Mouse (Mus musculus): Measurements from ENCODE around the gene Slc12a6. TPM values are rescaled to one million over a fixed set of nuclear protein-coding genes. Genes with fewer than 3 reads are reported as not detected.

Gene Slc12a6
- polyA plus RNA-seq, 1 experiment from 2014 or later: 25.9 TPM

DNA sequence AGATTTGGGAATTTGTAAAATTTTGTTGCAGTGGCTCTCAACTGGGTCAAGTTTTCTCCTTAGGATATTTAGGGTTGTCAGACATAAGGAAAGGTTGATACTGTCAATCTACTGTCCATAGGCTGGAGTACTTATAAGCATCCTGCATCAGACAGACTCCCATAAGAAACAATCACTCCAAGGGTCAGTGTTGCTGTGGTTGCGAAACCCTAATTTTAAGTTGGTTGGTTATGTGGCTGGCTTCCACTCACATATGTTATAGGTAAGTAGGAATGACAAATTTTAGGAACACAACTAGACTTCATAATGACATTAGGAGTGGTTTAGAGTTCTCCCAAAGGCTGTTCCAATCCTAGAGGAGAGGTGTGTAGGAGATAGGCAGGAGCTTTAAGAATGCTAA, 115.6 kb downstream of the Slc12a6 start:
- Histone ChIP-seq H3K4me1 (ENCODE audit: control insufficient read depth, insufficient read depth, low read length) (peaks cover 15% of the 10 kb centered on the region), H3K4me2 (ENCODE audit: low read length) (no peak overlapping the region; the same call in 1 of the 2 replicates), H3K27me3 (ENCODE audit: control insufficient read depth, insufficient read depth, low read length) (no peaks in the 10 kb centered on the region), H3K9me3 (ENCODE audit: control insufficient read depth, low read length) (no peaks in the 10 kb centered on the region), H3K36me3 (ENCODE audit: control insufficient read depth, insufficient read depth, low read length) (no peaks in the 10 kb centered on the region), H3K27ac (replicated peaks; ENCODE audit: low read depth, low read length) (no peak overlapping the region), H3K4me3 (replicated peaks; ENCODE audit: low read depth, low read length) (no peak overlapping the region), H3K9ac (replicated peaks; ENCODE audit: low read length) (no peak overlapping the region)
- no peak for DNase-seq
- 98% methylated on average over 1 of the region's 1 CpGs for WGBS
- no peak for ATAC-seq (ENCODE audit: low FRiP score, low TSS enrichment)

- Histone ChIP-seq H3K9me3 (ENCODE audit: control insufficient read depth, low read length) (no peaks in the 10 kb centered on the region), H3K4me3 (replicated peaks; ENCODE audit: low read depth, low read length) (no peak overlapping the region), H3K27me3 (ENCODE audit: control insufficient read depth, insufficient read depth, low read length) (no peaks in the 10 kb centered on the region), H3K27ac (replicated peaks; ENCODE audit: low read depth, low read length) (no peak overlapping the region), H3K9ac (replicated peaks; ENCODE audit: low read length) (no peak overlapping the region), H3K36me3 (ENCODE audit: control insufficient read depth, insufficient read depth, low read length) (no peaks in the 10 kb centered on the region), H3K4me2 (ENCODE audit: low read length) (no peak overlapping the region), H3K4me1 (ENCODE audit: control insufficient read depth, insufficient read depth, low read length) (no peaks in the 10 kb centered on the region)
- ATAC-seq (ENCODE audit: low FRiP score, low TSS enrichment): no peak
- DNase-seq: no peak
- 94% methylated on average over 5 of the region's 5 CpGs for WGBS
Measured at GRCm38 (mm10) chr2:112390843-112391242, 125.2 kb downstream of the Slc12a6 start.

GRCm38 (mm10) chr2:112391346-112392000, 125.8 kb downstream of the Slc12a6 start:
- 95% methylated on average over 4 of the region's 4 CpGs for WGBS

DNA sequence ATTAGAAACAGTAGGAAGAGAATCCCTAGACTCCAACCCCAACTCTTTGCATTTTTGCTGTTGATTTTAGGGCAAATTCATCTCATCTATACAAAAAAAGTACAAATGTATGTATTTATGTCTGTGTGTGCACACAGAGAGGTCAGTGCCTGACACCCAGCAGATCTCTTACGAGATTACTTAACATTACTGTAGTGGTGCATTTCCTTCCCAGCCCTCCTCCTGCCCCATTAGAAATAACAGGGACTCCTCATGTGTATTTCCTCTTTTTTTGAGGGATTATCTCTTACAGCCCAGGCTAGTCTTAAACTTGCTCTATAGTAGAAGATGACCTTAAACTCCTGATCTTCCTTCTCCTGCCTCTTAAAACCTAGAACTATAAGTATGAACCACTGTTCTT, 127.1 kb downstream of the Slc12a6 start:
- WGBS: 91% methylated on average over 1 of the region's 1 CpGs
- no peaks in the 10 kb centered on the region for H3K27me3 ChIP-seq (ENCODE audit: control insufficient read depth, insufficient read depth, low read length)
- no peak for ATAC-seq (ENCODE audit: low FRiP score, low TSS enrichment)

More at GRCm38 (mm10) chr2:112391346-112392000, 125.8 kb downstream of the Slc12a6 start:
- Histone ChIP-seq H3K27me3 (ENCODE audit: control insufficient read depth, insufficient read depth, low read length) (no peaks in the 10 kb centered on the region), H3K4me2 (ENCODE audit: low read length) (no peak overlapping the region), H3K9me3 (ENCODE audit: control insufficient read depth, low read length) (no peaks in the 10 kb centered on the region), H3K4me3 (replicated peaks; ENCODE audit: low read depth, low read length) (no peak overlapping the region), H3K27ac (replicated peaks; ENCODE audit: low read depth, low read length) (no peak overlapping the region), H3K4me1 (ENCODE audit: control insufficient read depth, insufficient read depth, low read length) (no peaks in the 10 kb centered on the region), H3K9ac (replicated peaks; ENCODE audit: low read length) (no peak overlapping the region), H3K36me3 (ENCODE audit: control insufficient read depth, insufficient read depth, low read length) (no peaks in the 10 kb centered on the region)
- no peak for DNase-seq
- no peak for ATAC-seq (ENCODE audit: low FRiP score, low TSS enrichment)

GRCm38 (mm10) chr2:112393958-112394357, 128.3 kb downstream of the Slc12a6 start:
- ATAC-seq (ENCODE audit: low FRiP score, low TSS enrichment): no peak
- Histone ChIP-seq H3K36me3 (ENCODE audit: control insufficient read depth, insufficient read depth, low read length) (no peaks in the 10 kb centered on the region), H3K9ac (replicated peaks; ENCODE audit: low read length) (no peak overlapping the region), H3K9me3 (ENCODE audit: control insufficient read depth, low read length) (no peaks in the 10 kb centered on the region), H3K27me3 (ENCODE audit: control insufficient read depth, insufficient read depth, low read length) (no peaks in the 10 kb centered on the region), H3K4me1 (ENCODE audit: control insufficient read depth, insufficient read depth, low read length) (no peaks in the 10 kb centered on the region), H3K4me3 (replicated peaks; ENCODE audit: low read depth, low read length) (no peak overlapping the region), H3K27ac (replicated peaks; ENCODE audit: low read depth, low read length) (no peak overlapping the region), H3K4me2 (ENCODE audit: low read length) (no peak overlapping the region)
- DNase-seq: no peak

More for the DNA sequence above, 127.1 kb downstream of the Slc12a6 start:
- no peak overlapping the region for H3K27ac ChIP-seq (replicated peaks; ENCODE audit: low read depth, low read length)
- no peak overlapping the region for H3K9ac ChIP-seq (replicated peaks; ENCODE audit: low read length)
- H3K4me2 ChIP-seq (ENCODE audit: low read length): no peak overlapping the region
- no peak for DNase-seq
- no peak overlapping the region for H3K4me3 ChIP-seq (replicated peaks; ENCODE audit: low read depth, low read length)
- no peaks in the 10 kb centered on the region for H3K9me3 ChIP-seq (ENCODE audit: control insufficient read depth, low read length)
- no peaks in the 10 kb centered on the region for H3K36me3 ChIP-seq (ENCODE audit: control insufficient read depth, insufficient read depth, low read length)
- H3K4me1 ChIP-seq (ENCODE audit: control insufficient read depth, insufficient read depth, low read length): no peaks in the 10 kb centered on the region

DNA sequence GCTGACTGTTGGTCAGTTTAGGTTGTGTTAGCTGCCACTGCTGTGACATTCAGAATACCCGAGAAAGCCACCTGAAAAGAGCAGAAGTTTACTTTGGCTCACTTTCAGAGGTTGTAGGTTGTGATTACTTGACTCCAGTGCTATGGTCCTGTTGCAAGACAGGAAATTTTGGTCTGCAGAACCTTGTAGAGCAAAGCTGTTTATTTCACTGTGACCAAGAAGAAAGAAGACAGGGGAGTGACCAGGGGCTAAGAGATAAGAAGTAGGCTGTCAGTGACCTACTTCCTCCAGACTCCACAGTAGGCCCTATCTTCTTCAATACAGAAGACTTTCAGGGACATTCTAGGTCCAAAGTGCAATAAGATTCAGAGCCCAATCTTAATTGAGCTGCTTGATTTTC, 131.0 kb downstream of the Slc12a6 start:
- H3K27ac ChIP-seq (replicated peaks; ENCODE audit: low read depth, low read length): no peak overlapping the region
- H3K36me3 ChIP-seq (ENCODE audit: control insufficient read depth, insufficient read depth, low read length): no peaks in the 10 kb centered on the region
- DNase-seq (no peak), ATAC-seq (ENCODE audit: low FRiP score, low TSS enrichment) (no peak)
- H3K9me3 ChIP-seq (ENCODE audit: control insufficient read depth, low read length): no peaks in the 10 kb centered on the region
- no peaks in the 10 kb centered on the region for H3K27me3 ChIP-seq (ENCODE audit: control insufficient read depth, insufficient read depth, low read length)
- H3K4me1 ChIP-seq (ENCODE audit: control insufficient read depth, insufficient read depth, low read length): no peaks in the 10 kb centered on the region
- H3K4me2 ChIP-seq (ENCODE audit: low read length): no peak overlapping the region
- 93% methylated on average over 1 of the region's 1 CpGs for WGBS
- H3K4me3 ChIP-seq (replicated peaks; ENCODE audit: low read depth, low read length): no peak overlapping the region
- H3K9ac ChIP-seq (replicated peaks; ENCODE audit: low read length): no peak overlapping the region

GRCm38 (mm10) chr2:112407030-112407429, 141.4 kb downstream of the Slc12a6 start:
- ATAC-seq (ENCODE audit: low FRiP score, low TSS enrichment) (no peak), DNase-seq (no peak)
- H3K4me1 ChIP-seq (ENCODE audit: control insufficient read depth, insufficient read depth, low read length): no peaks in the 10 kb centered on the region
- 92% methylated on average over 3 of the region's 3 CpGs for WGBS
- H3K9ac ChIP-seq (replicated peaks; ENCODE audit: low read length): no peak overlapping the region
- no peaks in the 10 kb centered on the region for H3K27me3 ChIP-seq (ENCODE audit: control insufficient read depth, insufficient read depth, low read length)
- no peaks in the 10 kb centered on the region for H3K9me3 ChIP-seq (ENCODE audit: control insufficient read depth, low read length)
- H3K27ac ChIP-seq (replicated peaks; ENCODE audit: low read depth, low read length): no peak overlapping the region
- H3K4me2 ChIP-seq (ENCODE audit: low read length): no peak overlapping the region
- peaks cover 37% of the 10 kb centered on the region for H3K36me3 ChIP-seq (ENCODE audit: control insufficient read depth, insufficient read depth, low read length)
- no peak overlapping the region for H3K4me3 ChIP-seq (replicated peaks; ENCODE audit: low read depth, low read length)

Other genes with a start within 250 kb of the Slc12a6 start
- gene Olfr1311, start 241.4 kb upstream of the Slc12a6 start, polyA plus RNA-seq (2014; fragmentation: Nextera tagmentation; extraction: Ambion mirVana): not detected in 2 replicates
- gene Olfr1312, start 215.6 kb upstream of the Slc12a6 start, polyA plus RNA-seq (2014; fragmentation: Nextera tagmentation; extraction: Ambion mirVana): not detected in 2 replicates
- gene Olfr1313, start 188.0 kb upstream of the Slc12a6 start, polyA plus RNA-seq (2014; fragmentation: Nextera tagmentation; extraction: Ambion mirVana): not detected in 2 replicates
- not detected in 2 replicates for gene Olfr1314, start 169.0 kb upstream of the Slc12a6 start, polyA plus RNA-seq (2014; fragmentation: Nextera tagmentation; extraction: Ambion mirVana)
- not detected in 2 replicates for gene Olfr1315-ps1, start 150.4 kb upstream of the Slc12a6 start, polyA plus RNA-seq (2014; fragmentation: Nextera tagmentation; extraction: Ambion mirVana)
- not detected in 2 replicates for gene Olfr1316, start 130.8 kb upstream of the Slc12a6 start, polyA plus RNA-seq (2014; fragmentation: Nextera tagmentation; extraction: Ambion mirVana)
- gene Olfr1317, start 125.5 kb upstream of the Slc12a6 start, polyA plus RNA-seq (2014; fragmentation: Nextera tagmentation; extraction: Ambion mirVana): not detected in 2 replicates
- gene Olfr1318, start 111.6 kb upstream of the Slc12a6 start, polyA plus RNA-seq (2014; fragmentation: Nextera tagmentation; extraction: Ambion mirVana): not detected in 2 replicates
- gene Lpcat4, start 26.4 kb upstream of the Slc12a6 start, polyA plus RNA-seq (2014; fragmentation: Nextera tagmentation; extraction: Ambion mirVana): 13.9 and 18.7 TPM in 2 replicates
- gene Nutm1, start 6.5 kb upstream of the Slc12a6 start, polyA plus RNA-seq (2014; fragmentation: Nextera tagmentation; extraction: Ambion mirVana): 0.05 TPM in 1 of 2 replicates, not detected in the other
- 136 and 182 TPM in 2 replicates for gene Nop10, start 3.9 kb upstream of the Slc12a6 start, polyA plus RNA-seq (2014; fragmentation: Nextera tagmentation; extraction: Ambion mirVana)
- not detected in 2 replicates for gene Gm21985, start 489 bp downstream of the Slc12a6 start, polyA plus RNA-seq (2014; fragmentation: Nextera tagmentation; extraction: Ambion mirVana)
- gene Emc4, start 102.2 kb downstream of the Slc12a6 start, polyA plus RNA-seq (2014; fragmentation: Nextera tagmentation; extraction: Ambion mirVana): 147 and 187 TPM in 2 replicates
- 33.3 and 39.0 TPM in 2 replicates for gene Katnbl1, start 113.4 kb downstream of the Slc12a6 start, polyA plus RNA-seq (2014; fragmentation: Nextera tagmentation; extraction: Ambion mirVana)
- gene Emc7, start 189.2 kb downstream of the Slc12a6 start, polyA plus RNA-seq (2014; fragmentation: Nextera tagmentation; extraction: Ambion mirVana): 18.3 and 19.1 TPM in 2 replicates
- 0.30 and 0.93 TPM in 2 replicates for gene Chrm5, start 214.9 kb downstream of the Slc12a6 start, polyA plus RNA-seq (2014; fragmentation: Nextera tagmentation; extraction: Ambion mirVana)
- gene Aven, start 227.1 kb downstream of the Slc12a6 start, polyA plus RNA-seq (2014; fragmentation: Nextera tagmentation; extraction: Ambion mirVana): 3.2 and 4.5 TPM in 2 replicates

Measured in midbrain, embryonic 14.5 days (tissue).